8 mouse cellular contexts compared by ENCODE assay signal in the genomic region with DNA sequence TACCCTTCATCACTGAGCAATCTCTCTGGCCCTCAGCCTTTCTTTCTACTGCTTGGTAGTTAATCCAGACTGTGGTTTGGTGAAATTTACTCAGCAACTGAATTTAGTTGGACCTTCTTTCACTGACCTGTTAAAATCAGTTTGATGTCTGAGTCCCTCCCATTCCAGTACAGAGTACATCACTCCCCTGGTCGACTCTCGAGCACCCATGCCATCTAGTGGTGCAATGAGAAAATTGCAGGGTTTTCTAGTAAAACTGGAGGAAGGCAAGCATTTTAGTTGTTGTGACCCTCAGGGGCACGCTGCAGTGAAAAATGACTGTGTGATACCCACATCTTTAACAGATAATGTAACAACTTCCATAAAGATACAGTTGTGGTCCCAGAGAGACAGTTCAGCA. TPM values are rescaled to one million over a fixed set of nuclear protein-coding genes. Genes with fewer than 3 reads are reported as not detected.
DNase-seq lines count a peak whose midpoint lies in the region; ATAC-seq lines count a peak whose summit lies in the region.

No protein-coding gene starts in this region.

- no peak overlapping the region for H3K4me2 ChIP-seq in embryonic facial prominence, embryonic 12.5 days (replicated peaks)
- no peak overlapping the region for H3K4me2 ChIP-seq in hindbrain, embryonic 11.5 days (replicated peaks; ENCODE audit: low read depth, low read length)
- no peak overlapping the region for H3K4me2 ChIP-seq in midbrain, embryonic 13.5 days (replicated peaks)

- peak; percentile 33 to 65 for DNase-seq in left cerebral cortex, adult 18-20 months (ENCODE audit: low spot score in 2 of 2)
- no peak for DNase-seq in left cerebral cortex, adult 11 months (ENCODE audit: low spot score)
- DNase-seq in adrenal gland, adult 8-10 months: peak; percentile 25
- DNase-seq in hindbrain, embryonic 11.5 days (ENCODE audit: low spot score): peak; percentile 79
- peak; percentile 48 for DNase-seq in left cerebral cortex, postnatal 4 days
- DNase-seq in thymus, postnatal 25 days: peak; percentile 49

- no peaks in the 10 kb centered on the region for H3K27me3 ChIP-seq in embryonic facial prominence, embryonic 12.5 days
- no peaks in the 10 kb centered on the region for H3K27me3 ChIP-seq in hindbrain, embryonic 11.5 days (ENCODE audit: control insufficient read depth, insufficient read depth, low read length)
- no peaks in the 10 kb centered on the region for H3K27me3 ChIP-seq in midbrain, embryonic 13.5 days

- intact Hi-C loops in left cerebral cortex, postnatal 4 days (cut with DNase I): loop anchor here (5.0 kb wide), 1 partner anchor 117 kb away; no protein-coding TSS in a partner anchor

- H3K4me1 ChIP-seq in embryonic facial prominence, embryonic 12.5 days: peaks cover 33% of the 10 kb centered on the region
- peaks cover 9% of the 10 kb centered on the region for H3K4me1 ChIP-seq in hindbrain, embryonic 11.5 days (replicated peaks; ENCODE audit: control insufficient read depth, insufficient read depth, low read length)
- H3K4me1 ChIP-seq in midbrain, embryonic 13.5 days (replicated peaks): peaks cover 26% of the 10 kb centered on the region

- no peaks in the 10 kb centered on the region for H3K36me3 ChIP-seq in embryonic facial prominence, embryonic 12.5 days
- H3K36me3 ChIP-seq in hindbrain, embryonic 11.5 days (ENCODE audit: control insufficient read depth, insufficient read depth, low read length): no peaks in the 10 kb centered on the region
- H3K36me3 ChIP-seq in midbrain, embryonic 13.5 days: no peaks in the 10 kb centered on the region

- H3K9me3 ChIP-seq in embryonic facial prominence, embryonic 12.5 days: no peaks in the 10 kb centered on the region
- H3K9me3 ChIP-seq in hindbrain, embryonic 11.5 days (ENCODE audit: control insufficient read depth, low read length): no peaks in the 10 kb centered on the region
- no peaks in the 10 kb centered on the region for H3K9me3 ChIP-seq in midbrain, embryonic 13.5 days

- WGBS in embryonic facial prominence, embryonic 12.5 days: 19% methylated on average over 3 of the region's 3 CpGs
- 19% methylated on average over 3 of the region's 3 CpGs for WGBS in hindbrain, embryonic 11.5 days
- 17% methylated on average over 3 of the region's 3 CpGs for WGBS in midbrain, embryonic 13.5 days

- peak; percentile 67; the same call in 1 of the 2 replicates for ATAC-seq in embryonic facial prominence, embryonic 12.5 days (ENCODE audit: insufficient number of reproducible peaks, insufficient read depth, low FRiP score, low TSS enrichment)
- ATAC-seq in hindbrain, embryonic 11.5 days (ENCODE audit: low FRiP score): peak; percentile 64
- peak; percentile 73 for ATAC-seq in midbrain, embryonic 13.5 days

- no peak overlapping the region for H3K9ac ChIP-seq in embryonic facial prominence, embryonic 12.5 days
- H3K9ac ChIP-seq in hindbrain, embryonic 11.5 days (ENCODE audit: low read depth, low read length): no peak overlapping the region
- H3K9ac ChIP-seq in midbrain, embryonic 13.5 days (replicated peaks): no peak overlapping the region

- no peak overlapping the region for H3K27ac ChIP-seq in embryonic facial prominence, embryonic 12.5 days
- no peak overlapping the region for H3K27ac ChIP-seq in hindbrain, embryonic 11.5 days (ENCODE audit: low read depth, low read length)
- no peak overlapping the region for H3K27ac ChIP-seq in midbrain, embryonic 13.5 days

- no peak overlapping the region for H3K4me3 ChIP-seq in embryonic facial prominence, embryonic 12.5 days
- H3K4me3 ChIP-seq in hindbrain, embryonic 11.5 days (ENCODE audit: low read depth, low read length): no peak overlapping the region
- no peak overlapping the region for H3K4me3 ChIP-seq in midbrain, embryonic 13.5 days (replicated peaks)

RNA-seq across cellular contexts. Expression of a gene that starts 41.5 kb away (rescaled TPM):
- total RNA-seq in left cerebral cortex, adult 18-20 months (2021): 10 to 100 TPM; 18.6 to 19.5 TPM
- total RNA-seq in adrenal gland, adult 8-10 months (2022): 1 to 10 TPM; 4.8 to 8.4 (median 6.1) TPM
- 11.7 TPM in 2 replicates for polyA plus RNA-seq in embryonic facial prominence, embryonic 12.5 days (2016; fragmentation: Nextera tagmentation; extraction: Ambion mirVana)
- polyA plus RNA-seq in hindbrain, embryonic 11.5 days (2014; fragmentation: Nextera tagmentation; extraction: Ambion mirVana): 11.5 and 12.4 TPM in 2 replicates
- total RNA-seq in left cerebral cortex, postnatal 4 days (2021): 10 to 100 TPM; 26.1 to 26.2 TPM
- polyA plus RNA-seq in midbrain, embryonic 13.5 days (2015; fragmentation: Nextera tagmentation; extraction: Ambion mirVana): 11.3 and 12.0 TPM in 2 replicates
